Mouse (Mus musculus) adrenal gland, adult 2 months (tissue): ENCODE measurements around the gene Zfp637. TPM values are rescaled to one million over a fixed set of nuclear protein-coding genes. Genes with fewer than 3 reads are reported as not detected.

Experiments
- polyA plus RNA-seq: library from polyadenylated mRNA; depleted of rRNA; stranded (reverse); fragments of >200 nt; gene quantifications from 2 replicates; pipeline ENCODE4 v1.2.3, GENCODE M21; 2012; rRNA removed
- total RNA-seq, 2 experiments: library from RNA; stranded (reverse); gene quantifications; 2 replicates each; pipeline ENCODE4 v1.2.3; 2021

Zfp637 gene
- total and polyA plus RNA-seq, 3 experiments: 13.1 to 38.1 (median 30.8) TPM

Other genes with a start within 250 kb of the Zfp637 start
- 1 to 10 TPM; 1.8 to 3.1 TPM for gene Zfp239, start 20.9 kb downstream of the Zfp637 start, total RNA-seq
- 0.61 and 0.83 TPM in 2 replicates for gene Zfp239, start 20.9 kb downstream of the Zfp637 start, polyA plus RNA-seq
- gene Hnrnpf, start 59.1 kb downstream of the Zfp637 start, total RNA-seq: 100 to 1,000 TPM; 299 to 305 TPM
- gene Hnrnpf, start 59.1 kb downstream of the Zfp637 start, polyA plus RNA-seq: 30.0 and 43.5 TPM in 2 replicates
- not detected for gene Fxyd4, start 96.5 kb downstream of the Zfp637 start, total RNA-seq
- not detected in 2 replicates for gene Fxyd4, start 96.5 kb downstream of the Zfp637 start, polyA plus RNA-seq
- under 1 TPM; 0.20 to 0.31 TPM for gene Rasgef1a, start 170.3 kb downstream of the Zfp637 start, total RNA-seq
- 0.07 and 0.37 TPM in 2 replicates for gene Rasgef1a, start 170.3 kb downstream of the Zfp637 start, polyA plus RNA-seq